Comparison of ENCODE assay signal across 9 mouse cellular contexts in the genomic region with DNA sequence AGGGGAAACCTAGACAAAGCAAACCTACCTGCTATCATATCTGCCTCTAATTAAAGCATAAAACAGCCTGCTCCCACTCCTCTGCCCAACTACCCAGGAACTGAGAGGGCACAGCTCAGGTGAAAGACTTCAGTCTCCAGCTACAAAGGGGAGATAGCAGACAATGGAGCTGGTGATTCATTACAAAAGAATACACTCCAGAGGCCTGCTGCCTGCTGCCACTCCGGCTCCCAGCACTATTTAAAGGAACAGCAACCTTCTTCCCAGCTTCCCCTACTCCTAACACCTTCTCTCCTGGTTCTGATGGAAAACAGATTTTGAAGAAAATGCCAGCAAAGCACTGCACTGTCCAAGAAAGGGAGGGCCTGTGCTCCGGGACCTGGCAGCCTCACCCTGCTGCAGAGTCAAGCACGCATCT.
DNase-seq lines count a peak whose midpoint lies in the region; ATAC-seq lines count a peak whose summit lies in the region.
"Had no signal": no experiment of that assay in that cellular context is flagged by ENCODE, and none has a peak within 500 bp of the region (broad histone marks: within the 10 kb centered on the region; RNA-seq: fewer than 3 reads in every experiment).

No protein-coding gene starts in this region.

- peaks cover 53% of the 10 kb centered on the region for H3K4me1 ChIP-seq in kidney, embryonic 15.5 days
- H3K4me1 ChIP-seq in forebrain, embryonic 12.5 days: peaks cover 54% of the 10 kb centered on the region
- H3K4me1 ChIP-seq in hindbrain, embryonic 14.5 days (replicated peaks; ENCODE audit: control insufficient read depth, insufficient read depth, low read length): peaks cover 55% of the 10 kb centered on the region

- 16% methylated on average over 3 of the region's 3 CpGs for WGBS in kidney, embryonic 15.5 days
- 13% methylated on average over 3 of the region's 3 CpGs for WGBS in forebrain, embryonic 12.5 days
- 9% methylated on average over 3 of the region's 3 CpGs for WGBS in hindbrain, embryonic 14.5 days

- H3K9me3 ChIP-seq in kidney, embryonic 15.5 days (replicated peaks): no peaks in the 10 kb centered on the region
- H3K9me3 ChIP-seq in forebrain, embryonic 12.5 days: no peaks in the 10 kb centered on the region
- no peaks in the 10 kb centered on the region for H3K9me3 ChIP-seq in hindbrain, embryonic 14.5 days (ENCODE audit: control insufficient read depth, low read length)
- H3K9me3 ChIP-seq: megakaryocyte, embryonic 14.5 days had no signal

- peak overlapping the region; percentile 37 for H3K9ac ChIP-seq in kidney, embryonic 15.5 days
- H3K9ac ChIP-seq in forebrain, embryonic 12.5 days: peak overlapping the region; percentile 65
- H3K9ac ChIP-seq in hindbrain, embryonic 14.5 days: peak overlapping the region; percentile 92

- peak overlapping the region; percentile 94 for H3K27ac ChIP-seq in kidney, embryonic 15.5 days
- H3K27ac ChIP-seq in forebrain, embryonic 12.5 days: peak overlapping the region; percentile 86
- peak overlapping the region; percentile 97 for H3K27ac ChIP-seq in hindbrain, embryonic 14.5 days

- ATAC-seq in kidney, embryonic 15.5 days (replicated peaks; ENCODE audit: low FRiP score): no peak
- ATAC-seq in forebrain, embryonic 12.5 days (ENCODE audit: low FRiP score): no peak
- no peak for ATAC-seq in hindbrain, embryonic 14.5 days (ENCODE audit: low FRiP score)
- ATAC-seq in activated CD4-positive, CD25-positive, alpha-beta regulatory T cell, adult 4 months: no peak
- no peak for ATAC-seq in erythroblast, adult 5-6 weeks (replicated peaks; ENCODE audit: low FRiP score, poor library complexity, severe bottlenecking)

- no peak for DNase-seq in kidney, postnatal 36 days
- DNase-seq in adipocyte (ENCODE audit: low spot score): peak; percentile 65
- DNase-seq in hindbrain, embryonic 14.5 days (ENCODE audit: low spot score): peak; percentile 42
- peak; percentile 47 for DNase-seq in lung, postnatal 36 days

- no peaks in the 10 kb centered on the region for H3K27me3 ChIP-seq in kidney, embryonic 15.5 days
- H3K27me3 ChIP-seq in forebrain, embryonic 12.5 days: no peaks in the 10 kb centered on the region
- H3K27me3 ChIP-seq in hindbrain, embryonic 14.5 days (ENCODE audit: control insufficient read depth, insufficient read depth, low read length): no peaks in the 10 kb centered on the region

- H3K4me2 ChIP-seq in kidney, embryonic 15.5 days: peak overlapping the region; percentile 67
- peak overlapping the region; percentile 60 for H3K4me2 ChIP-seq in forebrain, embryonic 12.5 days
- H3K4me2 ChIP-seq in hindbrain, embryonic 14.5 days (replicated peaks): peak overlapping the region; percentile 89

- H3K4me3 ChIP-seq in kidney, embryonic 15.5 days (replicated peaks): peak overlapping the region; percentile 63
- peak overlapping the region; percentile 49 for H3K4me3 ChIP-seq in forebrain, embryonic 12.5 days (replicated peaks)
- H3K4me3 ChIP-seq in hindbrain, embryonic 14.5 days (replicated peaks; ENCODE audit: low read length): peak overlapping the region; percentile 59
- H3K4me3 ChIP-seq: megakaryocyte, embryonic 14.5 days had no signal

- no peaks in the 10 kb centered on the region for H3K36me3 ChIP-seq in kidney, embryonic 15.5 days
- H3K36me3 ChIP-seq in forebrain, embryonic 12.5 days (replicated peaks): no peaks in the 10 kb centered on the region
- no peaks in the 10 kb centered on the region; the same call in 1 of the 2 replicates for H3K36me3 ChIP-seq in hindbrain, embryonic 14.5 days (replicated peaks; ENCODE audit: control insufficient read depth, insufficient read depth)

Comparison
In these comparisons a context has a peak if more than half of its experiments do, and no peak if none do; other contexts are left out.
1. H3K9ac ChIP-seq: peak in every context shown above with its lines; median percentile 92 in hindbrain, embryonic 14.5 days; 65 in forebrain, embryonic 12.5 days; 37 in kidney, embryonic 15.5 days.
2. DNase-seq: peak in adipocyte (single experiment), hindbrain, embryonic 14.5 days (single experiment) and lung, postnatal 36 days (single experiment); none in kidney, postnatal 36 days (0 of 2).
3. Peak in every context shown above with its lines, with median percentiles within 50 percentile points of each other: H3K27ac ChIP-seq, H3K4me2 ChIP-seq and H3K4me3 ChIP-seq.